Mouse (Mus musculus) hindbrain, embryonic 15.5 days (tissue): Measurements from ENCODE around the gene Speg. TPM values are rescaled to one million over a fixed set of nuclear protein-coding genes. Genes with fewer than 3 reads are reported as not detected.

Experiments
- ATAC-seq: fragments of 200-750 bp; cut with Nextera tagmentation; 2 replicates; pipeline ENCODE4 v1.8.0; 2017; ENCODE audit warnings: low read depth, moderate number of reproducible peaks, moderate TSS enrichment; ENCODE audit not compliant: low FRiP score
- H3K27ac ChIP-seq: fragments of 300-500 bp; sonication (generic); replicated peaks from 2 replicates; pipeline ENCODE4 v1.5.1; 2015; ENCODE audit warnings: mild to moderate bottlenecking, inconsistent platforms
- H3K27me3 ChIP-seq: fragments of 300-500 bp; sonication (generic); 2 replicates; pipeline ENCODE4 v1.6.1; 2015; ENCODE audit warnings: control low read depth, inconsistent platforms
- H3K36me3 ChIP-seq: fragments of 300-500 bp; sonication (generic); 2 replicates; pipeline ENCODE4 v1.6.1; 2015; ENCODE audit warnings: control low read depth, inconsistent platforms
- H3K4me1 ChIP-seq: fragments of 300-500 bp; sonication (generic); replicated peaks from 2 replicates; pipeline ENCODE4 v1.6.1; 2015; ENCODE audit warnings: control low read depth, inconsistent platforms
- H3K4me2 ChIP-seq: fragments of 300-500 bp; sonication (generic); 2 replicates; pipeline ENCODE4 v1.6.1; 2015; ENCODE audit warnings: moderate library complexity, mild to moderate bottlenecking, inconsistent platforms
- H3K4me3 ChIP-seq: fragments of 300-500 bp; sonication (generic); 2 replicates; pipeline ENCODE4 v1.5.1; 2015; ENCODE audit warnings: mild to moderate bottlenecking, inconsistent platforms
- H3K9ac ChIP-seq: fragments of 300-500 bp; sonication (generic); 2 replicates; pipeline ENCODE4 v1.6.1; 2015; ENCODE audit warnings: inconsistent platforms
- H3K9me3 ChIP-seq: fragments of 300-500 bp; sonication (generic); 2 replicates; pipeline ENCODE4 v1.6.1; 2016; ENCODE audit warnings: control low read depth, inconsistent platforms
- WGBS: fragments of 180-500 bp; shearing (Covaris S2); methylation state at CpG from one replicate; pipeline ENCODE4 v1.1.7; 2015; 5-methylcytosine and 5-hydroxymethylcytosine counted together
- polyA plus RNA-seq: library from polyadenylated mRNA; unstranded; fragments of >200 nt; fragmentation: Nextera tagmentation; extraction: Ambion mirVana; gene quantifications from 2 replicates; pipeline ENCODE4 v1.2.1, GENCODE M21; 2015

The Speg gene
- polyA plus RNA-seq, 1 experiment from 2014 or later: 25.0 TPM

DNA sequence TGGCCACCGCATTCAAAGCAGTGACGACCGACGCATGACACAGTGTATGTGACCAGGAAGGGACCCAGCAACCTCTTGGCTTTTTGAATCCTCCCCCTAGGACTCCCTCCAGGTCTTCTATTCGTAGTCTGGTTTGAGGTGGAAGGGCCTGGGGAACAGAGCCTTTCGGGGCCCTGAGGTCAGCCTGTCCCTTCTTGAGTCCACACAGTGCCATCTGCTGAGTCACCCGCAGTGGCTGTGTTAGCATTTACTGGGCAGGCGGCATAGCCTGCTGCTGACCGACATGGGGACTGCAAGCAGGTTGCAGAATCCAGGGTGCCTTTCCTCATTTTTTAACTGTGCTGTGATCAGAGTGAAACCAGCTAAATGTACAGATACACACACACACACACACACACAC is 32.0 kb downstream of the Speg start:
- Histone ChIP-seq H3K27me3 (no peaks in the 10 kb centered on the region), H3K27ac (no peak overlapping the region), H3K9ac (no peak overlapping the region), H3K4me3 (no peak overlapping the region), H3K9me3 (no peaks in the 10 kb centered on the region), H3K4me1 (no peaks in the 10 kb centered on the region), H3K36me3 (peaks cover 24% of the 10 kb centered on the region), H3K4me2 (no peak overlapping the region)
- no peak for ATAC-seq
- WGBS: 95% methylated on average over 9 of the region's 9 CpGs

DNA sequence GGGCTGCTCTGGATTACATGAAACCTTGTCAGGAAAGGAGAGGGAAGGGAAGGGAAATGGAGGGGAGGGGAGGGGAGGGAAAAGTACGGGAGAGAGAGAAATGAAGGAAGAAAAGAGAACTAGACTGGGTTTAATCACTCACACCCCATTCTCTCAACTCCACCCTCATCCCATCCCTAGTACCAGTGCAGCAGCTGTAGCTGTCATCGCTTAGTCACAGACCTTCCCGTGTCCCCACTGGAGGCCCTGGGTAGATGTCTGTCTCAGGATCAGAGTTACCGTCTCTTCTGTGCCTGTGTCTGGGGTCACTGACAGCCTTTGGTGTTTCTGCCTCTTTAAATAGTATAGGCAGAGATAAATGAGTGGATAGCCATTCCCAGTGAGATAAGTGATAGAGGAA is 33.1 kb downstream of the Speg start:
- Histone ChIP-seq H3K27me3 (no peaks in the 10 kb centered on the region), H3K9me3 (no peaks in the 10 kb centered on the region), H3K9ac (no peak overlapping the region), H3K4me3 (no peak overlapping the region), H3K4me2 (no peak overlapping the region), H3K36me3 (peaks cover 15% of the 10 kb centered on the region; the same call in 1 of the 2 replicates), H3K27ac (no peak overlapping the region), H3K4me1 (no peaks in the 10 kb centered on the region)
- WGBS: 74% methylated on average over 4 of the region's 4 CpGs
- ATAC-seq: no peak

DNA sequence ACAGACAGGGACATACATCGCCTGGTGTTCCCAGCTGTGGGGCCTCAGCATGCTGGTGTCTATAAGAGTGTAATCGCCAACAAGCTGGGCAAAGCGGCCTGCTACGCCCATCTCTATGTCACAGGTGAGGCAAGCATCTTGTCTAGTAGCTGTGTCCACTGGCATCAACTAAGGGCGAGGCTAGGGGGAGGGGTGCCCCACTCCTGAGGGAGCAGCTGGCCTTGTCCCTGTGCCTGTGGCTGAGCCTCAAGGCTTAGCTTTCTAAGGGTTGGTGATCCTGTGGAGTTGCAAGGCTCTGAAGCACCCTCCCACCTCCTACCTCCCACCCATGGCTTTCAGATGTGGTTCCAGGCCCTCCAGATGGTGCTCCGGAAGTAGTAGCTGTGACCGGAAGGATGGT is 34.9 kb downstream of the Speg start:
- no peak for ATAC-seq
- H3K4me3 ChIP-seq: no peak overlapping the region
- no peak overlapping the region for H3K27ac ChIP-seq
- 95% methylated on average over 7 of the region's 7 CpGs for WGBS
- no peaks in the 10 kb centered on the region for H3K27me3 ChIP-seq
- no peaks in the 10 kb centered on the region for H3K9me3 ChIP-seq
- peaks cover 18% of the 10 kb centered on the region for H3K36me3 ChIP-seq
- no peaks in the 10 kb centered on the region for H3K4me1 ChIP-seq
- no peak overlapping the region for H3K9ac ChIP-seq
- no peak overlapping the region for H3K4me2 ChIP-seq

DNA sequence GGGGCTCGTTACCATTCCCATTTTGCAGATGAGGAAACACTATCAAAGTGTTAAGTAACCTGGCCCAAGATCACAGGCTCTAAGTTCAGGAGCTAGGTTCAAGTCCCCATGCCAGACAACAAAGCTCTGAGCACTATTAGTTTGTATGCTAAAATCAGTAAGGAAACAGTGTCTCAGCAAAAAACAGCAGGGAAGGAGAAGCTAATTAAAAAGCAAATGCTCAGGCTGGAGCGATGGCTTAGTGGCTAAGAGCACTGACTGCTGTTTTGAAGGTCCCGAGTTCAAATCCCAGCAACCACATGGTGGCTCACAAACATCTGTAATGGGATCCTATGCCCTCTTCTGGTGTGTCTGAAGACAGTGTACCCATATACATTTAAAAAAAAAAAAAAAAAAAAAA is 37.1 kb downstream of the Speg start:
- WGBS: 87% methylated on average over 3 of the region's 3 CpGs
- Histone ChIP-seq H3K36me3 (peaks cover 18% of the 10 kb centered on the region), H3K4me2 (no peak overlapping the region)

DNA sequence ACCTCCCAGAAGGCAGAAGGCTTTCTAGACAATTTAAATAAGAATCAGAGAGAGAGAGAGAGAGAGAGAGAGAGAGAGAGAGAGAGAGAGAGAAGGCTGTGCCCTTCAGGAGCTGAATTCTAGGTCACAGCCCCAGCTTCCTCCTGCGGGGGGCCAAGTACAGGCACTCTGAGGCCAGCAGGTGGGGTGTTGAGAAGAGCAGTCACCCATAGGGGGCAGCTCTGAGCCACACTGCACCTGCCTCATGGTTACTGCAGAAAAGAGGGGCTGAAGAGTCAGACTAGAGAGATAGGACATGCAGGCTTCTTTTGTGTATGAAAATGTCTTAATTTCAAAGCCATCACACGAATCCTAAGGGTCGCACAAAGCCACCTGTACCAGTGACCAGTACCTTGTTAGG is 38.7 kb downstream of the Speg start:
- Histone ChIP-seq H3K4me3 (no peak overlapping the region), H3K36me3 (peaks cover 15% of the 10 kb centered on the region), H3K9ac (no peak overlapping the region), H3K27me3 (no peaks in the 10 kb centered on the region; the same call in 1 of the 2 replicates), H3K9me3 (no peaks in the 10 kb centered on the region), H3K4me1 (no peaks in the 10 kb centered on the region), H3K27ac (no peak overlapping the region), H3K4me2 (no peak overlapping the region)
- ATAC-seq: no peak
- WGBS: 60% methylated on average over 3 of the region's 3 CpGs

More for the DNA sequence above, 37.1 kb downstream of the Speg start:
- no peaks in the 10 kb centered on the region for H3K9me3 ChIP-seq
- no peaks in the 10 kb centered on the region for H3K27me3 ChIP-seq
- H3K9ac ChIP-seq: no peak overlapping the region
- no peak overlapping the region for H3K27ac ChIP-seq
- no peak overlapping the region for H3K4me3 ChIP-seq
- no peaks in the 10 kb centered on the region for H3K4me1 ChIP-seq
- no peak for ATAC-seq

DNA sequence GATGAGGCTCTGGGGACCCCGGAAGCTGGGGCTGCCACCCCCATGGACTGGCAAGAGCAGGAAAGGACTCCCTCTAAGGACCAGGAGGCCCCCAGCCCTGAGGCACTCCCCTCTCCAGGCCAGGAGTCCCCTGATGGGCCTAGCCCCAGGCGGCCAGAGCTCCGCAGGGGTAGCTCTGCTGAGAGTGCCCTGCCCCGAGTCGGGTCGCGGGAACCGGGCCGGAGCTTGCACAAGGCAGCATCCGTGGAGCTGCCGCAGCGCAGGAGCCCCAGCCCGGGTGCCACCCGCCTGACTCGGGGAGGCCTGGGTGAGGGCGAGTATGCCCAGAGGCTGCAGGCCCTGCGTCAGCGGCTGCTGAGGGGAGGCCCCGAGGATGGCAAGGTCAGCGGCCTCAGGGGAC is 46.7 kb downstream of the Speg start:
- ATAC-seq: no peak
- H3K4me3 ChIP-seq: peak overlapping the region; percentile 23; the same call in 1 of the 2 replicates
- H3K27me3 ChIP-seq: peaks cover 36% of the 10 kb centered on the region
- no peak overlapping the region for H3K27ac ChIP-seq
- no peaks in the 10 kb centered on the region for H3K9me3 ChIP-seq
- 9% methylated on average over 20 of the region's 20 CpGs for WGBS
- H3K4me2 ChIP-seq: peak overlapping the region; percentile 54; the same call in 1 of the 2 replicates
- 0 out of 2 replicates have a peak, but pooled peaks cover 3% of the 10 kb centered on the region for H3K36me3 ChIP-seq
- no peak overlapping the region for H3K9ac ChIP-seq
- H3K4me1 ChIP-seq: peaks cover 23% of the 10 kb centered on the region

DNA sequence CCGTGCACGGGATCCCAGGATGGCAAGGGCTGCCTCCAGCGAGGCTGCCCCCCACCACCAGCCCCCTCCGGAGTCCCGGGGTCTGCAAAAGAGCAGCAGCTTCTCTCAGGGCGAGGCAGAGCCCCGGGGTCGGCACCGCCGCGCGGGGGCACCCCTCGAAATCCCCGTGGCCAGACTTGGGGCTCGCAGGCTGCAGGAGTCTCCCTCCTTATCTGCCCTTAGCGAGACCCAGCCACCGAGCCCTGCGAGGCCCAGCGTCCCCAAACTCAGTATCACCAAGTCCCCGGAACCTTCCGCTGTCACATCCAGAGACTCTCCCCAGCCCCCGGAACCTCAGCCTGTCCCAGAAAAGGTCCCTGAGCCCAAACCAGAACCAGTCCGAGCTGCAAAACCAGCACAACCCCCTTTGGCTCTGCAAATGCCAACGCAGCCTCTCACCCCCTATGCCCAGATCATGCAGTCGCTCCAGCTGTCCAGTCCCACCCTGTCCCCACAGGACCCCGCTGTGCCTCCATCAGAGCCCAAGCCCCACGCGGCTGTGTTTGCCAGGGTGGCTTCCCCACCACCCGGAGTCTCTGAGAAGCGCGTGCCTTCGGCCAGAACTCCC is 47.2 kb downstream of the Speg start:
- Histone ChIP-seq H3K9me3 (no peaks in the 10 kb centered on the region), H3K4me3 (peak overlapping the region; percentile 23), H3K4me1 (peaks cover 23% of the 10 kb centered on the region), H3K27me3 (peaks cover 36% of the 10 kb centered on the region), H3K9ac (no peak overlapping the region), H3K27ac (no peak overlapping the region), H3K4me2 (peak overlapping the region; percentile 54), H3K36me3 (no peaks in the 10 kb centered on the region)
- no peak for ATAC-seq
- 7% methylated on average over 29 of the region's 32 CpGs for WGBS

DNA sequence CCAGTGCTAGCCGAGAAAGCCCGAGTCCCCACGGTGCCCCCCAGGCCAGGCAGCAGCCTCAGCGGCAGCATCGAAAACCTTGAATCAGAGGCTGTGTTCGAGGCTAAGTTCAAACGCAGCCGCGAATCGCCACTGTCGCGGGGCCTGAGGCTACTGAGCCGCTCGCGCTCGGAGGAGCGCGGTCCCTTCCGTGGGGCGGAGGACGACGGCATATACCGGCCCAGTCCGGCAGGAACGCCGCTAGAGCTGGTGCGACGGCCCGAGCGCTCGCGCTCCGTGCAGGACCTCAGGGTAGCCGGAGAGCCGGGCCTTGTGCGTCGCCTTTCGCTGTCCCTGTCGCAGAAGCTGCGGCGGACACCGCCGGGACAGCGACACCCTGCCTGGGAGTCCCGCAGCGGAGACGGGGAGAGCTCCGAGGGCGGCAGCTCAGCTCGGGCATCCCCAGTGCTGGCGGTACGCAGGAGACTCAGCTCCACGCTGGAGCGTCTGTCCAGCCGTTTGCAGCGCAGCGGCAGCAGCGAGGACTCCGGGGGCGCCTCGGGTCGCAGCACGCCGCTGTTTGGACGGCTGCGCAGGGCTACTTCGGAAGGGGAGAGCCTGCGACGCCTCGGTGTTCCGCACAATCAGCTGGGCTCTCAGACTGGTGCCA is 47.9 kb downstream of the Speg start:
- peak overlapping the region; percentile 54 for H3K4me2 ChIP-seq
- H3K27ac ChIP-seq: no peak overlapping the region
- H3K4me3 ChIP-seq: peak overlapping the region; percentile 23
- 3% methylated on average over 69 of the region's 71 CpGs for WGBS
- peaks cover 23% of the 10 kb centered on the region for H3K4me1 ChIP-seq
- H3K9me3 ChIP-seq: no peaks in the 10 kb centered on the region
- H3K36me3 ChIP-seq: no peaks in the 10 kb centered on the region
- ATAC-seq: peak; percentile 50; the same call in 1 of the 2 replicates
- H3K27me3 ChIP-seq: peaks cover 36% of the 10 kb centered on the region
- peak overlapping the region; percentile 21; the same call in 1 of the 2 replicates for H3K9ac ChIP-seq

DNA sequence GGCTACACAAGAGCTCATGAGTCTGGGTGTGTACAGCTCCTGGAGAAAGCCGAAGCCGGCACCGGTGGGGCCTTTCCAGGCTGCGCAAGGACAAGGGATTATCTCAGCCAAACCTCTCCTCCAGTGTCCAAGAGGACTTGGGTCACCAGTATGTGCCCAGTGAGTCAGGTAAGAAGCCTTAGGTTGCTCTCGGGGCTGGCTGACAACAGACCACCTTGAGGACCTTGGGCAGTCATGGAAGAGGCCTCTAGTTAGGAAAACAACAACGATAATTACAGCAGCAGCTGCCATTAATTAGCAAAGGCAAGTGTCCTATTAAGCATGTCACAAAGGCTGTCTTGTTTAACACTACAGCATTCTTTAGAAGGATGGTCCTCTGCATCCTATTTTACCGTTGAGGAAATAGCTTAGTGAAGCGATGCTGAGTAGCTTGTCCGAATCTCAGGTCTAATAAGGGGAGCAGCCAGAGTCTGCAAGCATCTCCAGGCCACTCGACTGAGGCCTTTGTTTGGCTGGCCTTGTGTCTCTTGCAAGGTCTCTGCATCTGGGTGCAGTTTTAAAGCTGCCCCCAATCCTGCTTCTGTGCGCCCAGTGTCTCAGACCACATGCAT is 48.8 kb downstream of the Speg start:
- no peak overlapping the region for H3K4me3 ChIP-seq
- H3K27ac ChIP-seq: no peak overlapping the region
- no peak overlapping the region for H3K4me2 ChIP-seq
- no peak for ATAC-seq
- H3K36me3 ChIP-seq: no peaks in the 10 kb centered on the region
- H3K9ac ChIP-seq: no peak overlapping the region
- no peaks in the 10 kb centered on the region for H3K9me3 ChIP-seq
- WGBS: 55% methylated on average over 11 of the region's 11 CpGs
- peaks cover 23% of the 10 kb centered on the region for H3K4me1 ChIP-seq
- H3K27me3 ChIP-seq: peaks cover 36% of the 10 kb centered on the region

DNA sequence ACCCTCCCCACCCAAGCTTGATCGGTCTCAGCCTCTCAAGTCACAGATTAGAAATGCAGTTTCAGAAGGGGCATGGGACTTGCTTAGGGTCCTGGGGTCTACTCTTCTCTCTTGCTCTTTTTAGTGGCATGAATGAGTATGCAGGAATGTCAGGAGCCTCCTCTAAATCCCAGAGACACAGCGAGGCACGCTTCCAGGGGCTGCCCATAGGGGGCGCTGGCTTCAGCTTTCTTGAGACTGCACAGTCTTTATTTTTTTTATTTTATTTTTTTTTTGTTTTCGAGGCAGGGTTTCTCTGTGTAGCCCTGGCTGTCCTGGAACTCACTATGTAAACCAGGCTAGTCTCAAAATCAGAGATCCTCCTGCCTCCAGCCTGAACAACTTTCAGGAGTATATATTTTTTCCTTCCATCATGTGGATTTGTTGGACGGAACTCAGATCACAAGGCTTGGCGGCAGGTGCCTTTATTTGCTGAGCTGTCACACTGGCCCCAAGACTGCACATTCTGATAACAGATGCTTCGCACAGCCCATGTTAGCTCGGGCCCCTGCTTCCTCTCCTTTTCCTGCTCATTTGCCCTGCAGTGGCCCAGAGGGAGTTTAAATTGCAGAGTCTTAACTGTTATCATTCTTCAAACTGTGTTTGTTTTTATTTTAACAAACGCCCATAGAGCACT is 50.8 kb downstream of the Speg start:
- Histone ChIP-seq H3K36me3 (no peaks in the 10 kb centered on the region), H3K9ac (no peak overlapping the region), H3K9me3 (no peaks in the 10 kb centered on the region), H3K4me2 (no peak overlapping the region), H3K4me1 (peaks cover 23% of the 10 kb centered on the region), H3K27me3 (peaks cover 26% of the 10 kb centered on the region), H3K4me3 (no peak overlapping the region), H3K27ac (no peak overlapping the region)
- 31% methylated on average over 10 of the region's 10 CpGs for WGBS
- ATAC-seq: no peak

DNA sequence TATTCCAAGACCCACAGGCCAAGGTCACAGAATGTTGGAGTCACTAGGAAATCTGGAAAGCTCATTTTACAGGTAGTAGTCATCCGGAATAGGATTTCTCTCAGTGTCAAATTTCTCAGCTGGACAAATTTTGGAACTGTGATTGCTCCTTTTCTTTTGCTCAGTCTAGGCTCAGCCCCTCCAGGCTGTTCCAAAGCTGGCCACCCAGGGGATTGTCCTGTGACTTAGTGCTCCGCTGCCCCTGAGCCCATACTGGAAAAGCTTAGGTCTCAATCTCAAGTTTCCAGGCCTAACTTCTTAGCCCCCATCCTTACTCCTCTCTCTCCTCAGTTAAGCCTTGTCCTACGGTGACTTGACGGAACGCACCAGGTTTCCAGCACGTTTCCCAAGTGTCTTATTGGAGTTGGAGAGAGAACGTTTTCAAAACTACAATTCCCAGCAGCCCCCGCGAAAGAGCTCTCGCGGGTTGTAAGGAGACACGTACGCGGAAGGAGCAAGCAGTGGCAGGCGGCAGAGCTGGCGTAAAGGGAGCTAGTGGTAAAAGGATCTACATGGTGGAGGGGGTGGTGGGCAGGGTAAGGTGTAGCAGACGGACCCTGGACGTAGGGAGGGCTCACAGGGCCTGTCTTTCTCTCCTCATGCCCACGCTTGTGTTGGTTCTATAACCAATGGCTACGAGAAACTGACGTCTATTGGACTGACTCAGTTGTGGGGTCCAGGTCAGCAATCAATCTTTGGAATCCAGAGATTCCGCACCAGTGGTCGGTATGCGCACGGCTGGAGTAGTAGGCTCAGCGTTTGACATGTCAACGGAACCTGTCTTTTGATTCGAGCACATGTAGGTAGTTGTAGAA is 60.6 kb downstream of the Speg start, which contains the start of gene Gmppa:
TSS of gene Gmppa (plus strand) at position 456 of the 854 bp plus-strand sequence.
- peak within 1 kb of the TSS; percentile 78 for H3K27ac ChIP-seq
- H3K4me3 ChIP-seq: peak within 1 kb of the TSS; percentile 56
- H3K27me3 ChIP-seq: no peaks in the 10 kb centered on the region
- whole genome bisulfite sequencing: 6% methylated on average over 28 of the region's 28 CpGs
- H3K4me2 ChIP-seq: peak within 1 kb of the TSS; percentile 73
- H3K4me1 ChIP-seq: peaks cover 19% of the 10 kb centered on the region
- H3K9me3 ChIP-seq: no peaks in the 10 kb centered on the region
- no peaks in the 10 kb centered on the region for H3K36me3 ChIP-seq
- peak; percentile 90 for ATAC-seq
- H3K9ac ChIP-seq: peak within 1 kb of the TSS; percentile 66
